Mouse (Mus musculus): ENCODE measurements around the gene Lpin2.

The Lpin2 gene

GRCm38 (mm10) chr17:71264739-71265138 lies 82.4 kb downstream of the Lpin2 start:
- DNase-seq (ENCODE audit: low spot score in 2 of 2), result no peak

GRCm38 (mm10) chr17:71265336-71266051 lies 83.1 kb downstream of the Lpin2 start:
- no peak for DNase-seq (ENCODE audit: low spot score in 2 of 2)

- no peak for DNase-seq (ENCODE audit: low spot score in 2 of 2)
These were observed 85.0 kb downstream of the Lpin2 start for GRCm38 (mm10) chr17:71267374-71267773.

GRCm38 (mm10) chr17:71268152-71268551 lies 85.8 kb downstream of the Lpin2 start:
- DNase-seq (ENCODE audit: low spot score in 2 of 2), result no peak

- no peak for DNase-seq (ENCODE audit: low spot score in 2 of 2)
These were observed 86.2 kb downstream of the Lpin2 start for GRCm38 (mm10) chr17:71268599-71268998.

- no peak for DNase-seq (ENCODE audit: low spot score in 2 of 2)
These were observed 91.5 kb downstream of the Lpin2 start for GRCm38 (mm10) chr17:71273901-71274300.

- no peak for DNase-seq (ENCODE audit: low spot score in 2 of 2)
These were observed 94.4 kb downstream of the Lpin2 start for GRCm38 (mm10) chr17:71276771-71277170.

- no peak for DNase-seq (ENCODE audit: low spot score in 2 of 2)
These were observed 95.5 kb downstream of the Lpin2 start for GRCm38 (mm10) chr17:71277701-71278491.

- peak in 1 of 2 experiments; percentile 6 for DNase-seq (ENCODE audit: low spot score in 2 of 2)
These were observed 100.4 kb downstream of the Lpin2 start for GRCm38 (mm10) chr17:71282716-71283115.

- no peak for DNase-seq (ENCODE audit: low spot score in 2 of 2)
These were observed 100.9 kb downstream of the Lpin2 start for GRCm38 (mm10) chr17:71283237-71283636.

GRCm38 (mm10) chr17:71284890-71285289 lies 102.5 kb downstream of the Lpin2 start:
- DNase-seq (ENCODE audit: low spot score in 2 of 2), result no peak

GRCm38 (mm10) chr17:71285929-71286328 lies 103.6 kb downstream of the Lpin2 start:
- no peak for DNase-seq (ENCODE audit: low spot score in 2 of 2)

GRCm38 (mm10) chr17:71287586-71287985 lies 105.2 kb downstream of the Lpin2 start:
- no peak for DNase-seq (ENCODE audit: low spot score in 2 of 2)

GRCm38 (mm10) chr17:71288145-71288758 lies 105.9 kb downstream of the Lpin2 start:
- DNase-seq (ENCODE audit: low spot score in 2 of 2), result peak; percentile 69 to 76

- DNase-seq (ENCODE audit: low spot score in 2 of 2), result no peak
These were observed 106.6 kb downstream of the Lpin2 start for GRCm38 (mm10) chr17:71288808-71289548.

- no peak for DNase-seq (ENCODE audit: low spot score in 2 of 2)
These were observed 107.3 kb downstream of the Lpin2 start for GRCm38 (mm10) chr17:71289572-71290176.

- no peak for DNase-seq (ENCODE audit: low spot score in 2 of 2)
These were observed 108.4 kb downstream of the Lpin2 start for GRCm38 (mm10) chr17:71290486-71291410.

- DNase-seq (ENCODE audit: low spot score in 2 of 2), result no peak
These were observed 109.6 kb downstream of the Lpin2 start for GRCm38 (mm10) chr17:71291897-71292420.

- no peak for DNase-seq (ENCODE audit: low spot score in 2 of 2)
These were observed 110.5 kb downstream of the Lpin2 start for GRCm38 (mm10) chr17:71292897-71293296.

- no peak for DNase-seq (ENCODE audit: low spot score in 2 of 2)
These were observed 112.2 kb downstream of the Lpin2 start for GRCm38 (mm10) chr17:71294570-71294969.
